Mouse (Mus musculus) thymus, adult 2 months (tissue): ENCODE measurements around the gene Scp2d1. TPM values are rescaled to one million over a fixed set of nuclear protein-coding genes. Genes with fewer than 3 reads are reported as not detected.

Source experiments
- DNase-seq: peaks from one replicate; pipeline ENCODE4 v3.0.0; 2021
- H3K27ac ChIP-seq: fragments of 200-500 bp; 2 replicates; pipeline ENCODE4 v1.5.1; 2012; ENCODE audit warnings: low read length, control low read depth; ENCODE audit not compliant: control insufficient read depth, insufficient read depth
- H3K27me3 ChIP-seq: fragments of 200-500 bp; 2 replicates; pipeline ENCODE4 v1.6.1; 2012; ENCODE audit warnings: mild to moderate bottlenecking, low read length, moderate library complexity, mixed read lengths; ENCODE audit not compliant: control insufficient read depth, insufficient read depth
- H3K36me3 ChIP-seq: fragments of 200-500 bp; 2 replicates; pipeline ENCODE4 v1.6.1; 2012; ENCODE audit warnings: mild to moderate bottlenecking, low read length, moderate library complexity; ENCODE audit not compliant: control insufficient read depth, insufficient read depth
- H3K4me1 ChIP-seq: fragments of 200-500 bp; replicated peaks from 2 replicates; pipeline ENCODE4 v1.6.1; 2012; ENCODE audit warnings: low read length; ENCODE audit not compliant: control insufficient read depth, insufficient read depth
- H3K4me3 ChIP-seq: fragments of 200-500 bp; 2 replicates; pipeline ENCODE4 v1.5.1; 2012; ENCODE audit warnings: mild to moderate bottlenecking, low read length, control low read depth, moderate library complexity; ENCODE audit not compliant: control insufficient read depth, insufficient read depth
- CTCF ChIP-seq: fragments of 200-500 bp; IDR thresholded peaks from 2 replicates; pipeline ENCODE4 v1.5.1; 2012; ENCODE audit warnings: mild to moderate bottlenecking, control low read depth, low read length, moderate library complexity, borderline replicate concordance; ENCODE audit not compliant: control insufficient read depth, poor library complexity, insufficient read depth; ENCODE audit errors: extremely low read depth
- POLR2A ChIP-seq: fragments of 200-500 bp; IDR thresholded peaks from 2 replicates; pipeline ENCODE4 v1.6.1; 2012; ENCODE audit warnings: mild to moderate bottlenecking, low read length, control low read depth, moderate library complexity; ENCODE audit not compliant: control insufficient read depth, poor library complexity, insufficient read depth; ENCODE audit errors: extremely low read depth
- WGBS: fragments of 180-500 bp; shearing (Covaris S2); methylation state at CpG from one replicate; pipeline ENCODE4 v1.1.7; 2018; 5-methylcytosine and 5-hydroxymethylcytosine counted together
- polyA plus RNA-seq: library from polyadenylated mRNA; depleted of rRNA; stranded (reverse); fragments of >200 nt; gene quantifications from 2 replicates; pipeline ENCODE4 v1.2.3, GENCODE M21; 2012; rRNA removed

The Scp2d1 gene
- polyA plus RNA-seq, 1 experiment, result not detected

GRCm38 (mm10) chr2:144837312-144837679 is 13.8 kb downstream of the Scp2d1 start:
- no peak overlapping the region for H3K4me3 ChIP-seq
- no peak overlapping the region for H3K27ac ChIP-seq
- 92% methylated on average over 3 of the region's 3 CpGs for WGBS
- no peaks in the 10 kb centered on the region for H3K4me1 ChIP-seq
- H3K27me3 ChIP-seq, result no peaks in the 10 kb centered on the region
- no peaks in the 10 kb centered on the region for H3K36me3 ChIP-seq
- DNase-seq, result no peak
- TF ChIP-seq POLR2A (no peak), CTCF (no peak)

GRCm38 (mm10) chr2:144868827-144869226 is 45.4 kb downstream of the Scp2d1 start:
- no peak overlapping the region for H3K27ac ChIP-seq
- 84% methylated on average over 2 of the region's 2 CpGs for WGBS
- TF ChIP-seq CTCF (no peak), POLR2A (no peak)
- H3K4me1 ChIP-seq, result no peaks in the 10 kb centered on the region
- H3K36me3 ChIP-seq, result no peaks in the 10 kb centered on the region
- no peaks in the 10 kb centered on the region for H3K27me3 ChIP-seq
- no peak for DNase-seq
- no peak overlapping the region for H3K4me3 ChIP-seq

Other genes starting within 250 kb of the Scp2d1 start
- 2.7 and 4.5 TPM in 2 replicates for gene Smim26, start 229.6 kb upstream of the Scp2d1 start, polyA plus RNA-seq
- 7.7 and 8.4 TPM in 2 replicates for gene Dtd1, start 223.8 kb upstream of the Scp2d1 start, polyA plus RNA-seq